Mouse (Mus musculus) heart, embryonic 14.5 days (tissue): ENCODE data around the gene Gm11084. TPM values are rescaled to one million over a fixed set of nuclear protein-coding genes. Genes with fewer than 3 reads are reported as not detected.

Experiments used
- ATAC-seq: fragments of 200-750 bp; cut with Nextera tagmentation; 2 replicates; pipeline ENCODE4 v1.8.0; 2017; ENCODE audit warnings: low read depth, moderate TSS enrichment; ENCODE audit not compliant: insufficient number of reproducible peaks, insufficient read depth, low FRiP score
- H3K27ac ChIP-seq, 2 experiments: fragments of 200-500 bp in 1 of 2; fragments of 300-500 bp in 1 of 2; sonication (generic) in 1 of 2; replicated peaks in 1 of 2; 2 replicates each; pipeline ENCODE4 v1.5.1; 2012 to 2014; ENCODE audit warnings: low read depth in 2 of 2, low read length in 2 of 2, control low read depth in 1 of 2, mild to moderate bottlenecking in 1 of 2, mixed read lengths in 1 of 2; ENCODE audit not compliant: control insufficient read depth in 1 of 2, insufficient read depth in 1 of 2
- H3K27me3 ChIP-seq: fragments of 300-500 bp; sonication (generic); 2 replicates; pipeline ENCODE4 v1.6.1; 2014; ENCODE audit warnings: mild to moderate bottlenecking, low read length, control low read depth; ENCODE audit not compliant: control insufficient read depth, insufficient read depth
- H3K36me3 ChIP-seq: fragments of 300-500 bp; sonication (generic); 2 replicates; pipeline ENCODE4 v1.6.1; 2014; ENCODE audit warnings: mild to moderate bottlenecking, control low read depth, low read length, mixed read lengths; ENCODE audit not compliant: control insufficient read depth, insufficient read depth
- H3K4me1 ChIP-seq, 2 experiments: fragments of 200-500 bp in 1 of 2; fragments of 300-500 bp in 1 of 2; sonication (generic) in 1 of 2; 2 replicates each; pipeline ENCODE4 v1.6.1; 2012 to 2014; ENCODE audit warnings: low read length in 2 of 2, control low read depth in 1 of 2, mixed read lengths in 1 of 2; ENCODE audit not compliant: control insufficient read depth in 2 of 2, insufficient read depth in 2 of 2
- H3K4me2 ChIP-seq: fragments of 300-500 bp; sonication (generic); 2 replicates; pipeline ENCODE4 v1.6.1; 2014; ENCODE audit warnings: mild to moderate bottlenecking, low read length
- H3K4me3 ChIP-seq, 2 experiments: fragments of 200-500 bp in 1 of 2; fragments of 300-500 bp in 1 of 2; sonication (generic) in 1 of 2; 2 replicates each; pipeline ENCODE4 v1.5.1; 2012 to 2014; ENCODE audit warnings: low read length in 2 of 2, mild to moderate bottlenecking in 2 of 2, control low read depth in 1 of 2, low read depth in 1 of 2, moderate library complexity in 1 of 2; ENCODE audit not compliant: control insufficient read depth in 1 of 2, insufficient read depth in 1 of 2
- H3K9ac ChIP-seq: fragments of 300-500 bp; sonication (generic); 2 replicates; pipeline ENCODE4 v1.6.1; 2014; ENCODE audit warnings: mild to moderate bottlenecking, low read length
- H3K9me3 ChIP-seq: fragments of 300-500 bp; sonication (generic); 2 replicates; pipeline ENCODE4 v1.6.1; 2016; ENCODE audit warnings: low read length, control low read depth; ENCODE audit not compliant: control insufficient read depth
- WGBS: fragments of 180-500 bp; shearing (Covaris S2); extraction: QIAGEN DNeasy Blood & Tissue Kit; methylation state at CpG from one replicate; pipeline ENCODE4 v1.1.7; 2014; 5-methylcytosine and 5-hydroxymethylcytosine counted together
- polyA plus RNA-seq: library from polyadenylated mRNA; unstranded; fragments of >200 nt; fragmentation: Nextera tagmentation; extraction: Ambion mirVana; gene quantifications from 2 replicates; pipeline ENCODE4 v1.2.1, GENCODE M21; 2014

Gm11084 gene
- not detected in 2 replicates for polyA plus RNA-seq

DNA sequence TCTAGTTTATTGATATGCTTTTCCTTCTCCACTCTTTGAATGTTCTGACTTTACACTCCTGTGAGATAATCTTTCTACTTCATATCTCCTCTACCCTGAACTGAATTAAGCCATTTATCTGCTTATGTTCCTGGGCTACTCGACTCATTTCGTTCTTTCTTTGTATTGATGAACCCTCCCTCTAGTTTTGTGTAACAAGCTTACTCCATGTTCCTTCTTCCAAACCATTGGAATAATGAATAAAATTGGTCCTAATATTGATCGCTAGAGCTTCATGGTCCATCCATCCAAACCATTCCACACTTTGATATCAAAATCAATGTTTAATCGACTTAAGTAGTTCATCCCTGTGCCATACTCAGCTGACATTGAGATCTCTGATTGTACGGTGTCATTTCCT is at the start of gene Gm11084:
Gene Gm11084, minus strand, starts transcription at position 101 of the 400 bp plus-strand sequence.
- Histone ChIP-seq H3K4me2 (no peak within 1 kb of the TSS), H3K4me3 (no peak within 1 kb of the TSS), H3K27ac (no peak within 1 kb of the TSS), H3K27me3 (no peaks in the 10 kb centered on the region), H3K4me1 (peaks cover 0 to 1% of the 10 kb centered on the region in 2 experiments; a peak in 1 of 4 replicates), H3K9ac (no peak within 1 kb of the TSS), H3K9me3 (peaks cover 9% of the 10 kb centered on the region), H3K36me3 (no peaks in the 10 kb centered on the region)
- no peak for ATAC-seq
- WGBS = 82% methylated on average over 5 of the region's 5 CpGs

GRCm38 (mm10) chr2:73031061-73032055 is 44.8 kb upstream of the Gm11084 start:
- Histone ChIP-seq H3K4me3 (no peak overlapping the region), H3K27ac (no peak overlapping the region), H3K4me1 (0 out of 4 replicates have a peak, but pooled peaks cover 0 to 2% of the 10 kb centered on the region in 2 experiments), H3K27me3 (no peaks in the 10 kb centered on the region), H3K9ac (no peak overlapping the region), H3K9me3 (peaks cover 3% of the 10 kb centered on the region; the same call in 1 of the 2 replicates), H3K36me3 (no peaks in the 10 kb centered on the region), H3K4me2 (no peak overlapping the region)
- WGBS = 83% methylated on average over 7 of the region's 7 CpGs
- no peak for ATAC-seq

DNA sequence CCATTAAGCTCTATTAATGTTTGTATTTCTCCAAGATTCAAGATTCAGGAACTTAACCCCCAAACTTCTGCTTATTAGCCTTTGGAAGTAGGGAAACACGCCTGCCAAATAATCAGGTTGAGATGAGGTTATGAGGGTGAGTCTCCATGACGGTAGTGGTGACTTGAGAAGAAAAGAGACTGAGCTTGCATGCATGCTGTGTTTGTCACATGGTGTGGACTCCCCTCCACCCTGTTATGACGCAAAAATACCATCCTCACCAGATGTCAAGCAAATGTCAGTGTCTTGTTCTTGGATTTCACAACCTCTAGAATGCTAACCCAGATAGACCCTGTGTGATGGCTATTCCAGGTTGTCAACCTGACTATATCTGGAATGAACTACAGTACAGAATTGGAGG is 43.3 kb upstream of the Gm11084 start:
- Histone ChIP-seq H3K27ac (no peak overlapping the region), H3K4me2 (no peak overlapping the region), H3K27me3 (no peaks in the 10 kb centered on the region), H3K4me3 (no peak overlapping the region), H3K9me3 (peaks cover 3% of the 10 kb centered on the region; the same call in 1 of the 2 replicates), H3K9ac (no peak overlapping the region), H3K36me3 (no peaks in the 10 kb centered on the region), H3K4me1 (0 out of 4 replicates have a peak, but pooled peaks cover 0 to 2% of the 10 kb centered on the region in 2 experiments)
- no peak for ATAC-seq
- 83% methylated on average over 3 of the region's 3 CpGs for WGBS

DNA sequence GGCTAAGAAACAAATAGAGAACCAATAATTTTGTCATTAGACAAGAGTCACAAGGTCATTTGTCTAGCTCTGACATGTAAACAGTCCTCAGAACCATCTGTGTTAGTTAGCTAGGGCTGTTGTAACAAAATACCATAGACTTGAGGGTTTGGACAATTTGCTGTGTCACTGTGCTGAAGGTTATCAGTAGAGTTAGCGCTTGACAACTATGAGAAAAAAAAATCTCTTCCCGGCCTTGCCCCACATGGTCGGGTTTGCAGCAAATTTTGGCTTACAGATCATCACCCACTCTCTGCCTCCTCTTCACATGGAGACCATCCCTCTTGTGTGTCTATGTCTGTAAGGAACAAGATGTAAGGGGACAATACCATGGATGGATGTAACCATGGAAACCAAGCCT is 41.5 kb upstream of the Gm11084 start:
- no peak for ATAC-seq
- no peaks in the 10 kb centered on the region for H3K36me3 ChIP-seq
- no peaks in the 10 kb centered on the region for H3K27me3 ChIP-seq
- WGBS = 75% methylated on average over 3 of the region's 3 CpGs
- no peak overlapping the region for H3K27ac ChIP-seq
- no peaks in the 10 kb centered on the region for H3K4me1 ChIP-seq
- no peak overlapping the region for H3K4me3 ChIP-seq
- H3K9ac ChIP-seq = no peak overlapping the region
- peaks cover 3% of the 10 kb centered on the region; the same call in 1 of the 2 replicates for H3K9me3 ChIP-seq
- H3K4me2 ChIP-seq = no peak overlapping the region

- Histone ChIP-seq H3K4me3 (no peak overlapping the region), H3K27ac (no peak overlapping the region), H3K9ac (no peak overlapping the region), H3K27me3 (no peaks in the 10 kb centered on the region), H3K4me1 (no peaks in the 10 kb centered on the region), H3K36me3 (no peaks in the 10 kb centered on the region), H3K4me2 (no peak overlapping the region), H3K9me3 (peaks cover 3% of the 10 kb centered on the region; the same call in 1 of the 2 replicates)
- 67% methylated on average over 3 of the region's 3 CpGs for WGBS
- no peak for ATAC-seq
Observed at GRCm38 (mm10) chr2:73027126-73027525, 40.6 kb upstream of the Gm11084 start.

- H3K4me2 ChIP-seq = no peak overlapping the region
- peaks cover 5 to 15% of the 10 kb centered on the region in 2 experiments for H3K4me1 ChIP-seq
- 48% methylated on average over 6 of the region's 6 CpGs for WGBS
- H3K36me3 ChIP-seq = no peaks in the 10 kb centered on the region
- H3K9ac ChIP-seq = no peak overlapping the region
- ATAC-seq = no peak
- H3K4me3 ChIP-seq = no peak overlapping the region
- H3K9me3 ChIP-seq = no peaks in the 10 kb centered on the region
- H3K27me3 ChIP-seq = no peaks in the 10 kb centered on the region
- no peak overlapping the region for H3K27ac ChIP-seq
Observed at GRCm38 (mm10) chr2:73023803-73024202, 37.3 kb upstream of the Gm11084 start.

GRCm38 (mm10) chr2:73021046-73021445 is 34.5 kb upstream of the Gm11084 start:
- no peaks in the 10 kb centered on the region for H3K27me3 ChIP-seq
- H3K36me3 ChIP-seq = no peaks in the 10 kb centered on the region
- no peak overlapping the region for H3K4me2 ChIP-seq
- no peak overlapping the region for H3K27ac ChIP-seq
- 66% methylated on average over 6 of the region's 6 CpGs for WGBS
- H3K4me1 ChIP-seq = peaks cover 5 to 15% of the 10 kb centered on the region in 2 experiments
- no peak overlapping the region for H3K9ac ChIP-seq
- ATAC-seq = no peak
- no peak overlapping the region for H3K4me3 ChIP-seq
- no peaks in the 10 kb centered on the region for H3K9me3 ChIP-seq
